8 mouse cellular contexts compared by ENCODE assay signal in the genomic region with DNA sequence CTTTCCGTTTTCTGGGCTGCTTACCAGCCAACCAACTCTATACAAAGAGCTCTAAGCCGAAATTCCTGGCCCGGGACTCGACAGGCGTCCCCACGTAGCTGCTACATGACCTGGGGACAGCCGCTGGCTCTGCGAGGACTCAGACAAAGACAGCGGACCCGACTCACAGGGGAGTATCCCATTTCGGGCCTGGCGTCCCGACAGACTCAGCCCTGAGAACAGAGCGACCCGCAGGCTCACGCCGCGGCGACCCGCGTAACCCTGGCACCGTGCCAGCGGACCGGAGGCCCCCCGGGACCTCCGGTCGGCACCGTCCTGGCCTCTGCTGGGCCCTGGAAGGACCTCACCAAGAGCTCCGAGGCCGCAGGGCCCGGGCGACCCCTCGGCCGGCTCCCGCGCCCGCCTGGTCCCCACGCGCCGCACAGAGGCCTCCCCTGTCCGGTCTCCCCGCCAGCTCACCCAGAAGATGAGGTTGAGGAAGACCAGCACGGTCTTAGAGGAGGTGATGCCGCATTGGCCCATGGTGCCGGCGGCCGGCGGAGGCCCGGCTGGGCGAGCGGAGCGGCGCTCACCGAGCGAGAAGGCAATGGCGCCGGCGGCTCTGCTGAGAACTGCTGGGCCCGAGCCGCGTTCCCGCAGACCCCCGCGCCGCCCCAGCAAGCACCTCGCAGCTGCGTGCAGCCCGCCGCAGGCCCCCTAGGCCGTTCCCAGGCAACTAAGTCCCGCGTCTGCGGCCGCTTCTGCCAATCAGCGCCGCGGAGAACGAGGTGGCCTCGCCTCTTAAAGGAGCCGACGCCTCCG. TPM values are rescaled to one million over a fixed set of nuclear protein-coding genes. Genes with fewer than 3 reads are reported as not detected.
DNase-seq lines count a peak whose midpoint lies in the region; ATAC-seq and TF ChIP-seq lines count a peak whose summit lies in the region.

No protein-coding gene starts in this region.

- H3K27me3 ChIP-seq in cerebellum, adult 2 months (ENCODE audit: control insufficient read depth, insufficient read depth, low read length): no peaks in the 10 kb centered on the region
- no peaks in the 10 kb centered on the region for H3K27me3 ChIP-seq in lung, embryonic 15.5 days
- H3K27me3 ChIP-seq in thymus, adult 2 months (ENCODE audit: control insufficient read depth, insufficient read depth, low read length): no peaks in the 10 kb centered on the region

- H3K4me3 ChIP-seq in cerebellum, adult 2 months (replicated peaks; ENCODE audit: insufficient read depth, low read depth, low read length): peak overlapping the region; percentile 74
- H3K4me3 ChIP-seq in lung, embryonic 15.5 days: peak overlapping the region; percentile 80
- peak overlapping the region; percentile 90 for H3K4me3 ChIP-seq in thymus, adult 2 months (ENCODE audit: control insufficient read depth, insufficient read depth, low read length)

- no peaks in the 10 kb centered on the region for H3K36me3 ChIP-seq in lung, embryonic 15.5 days
- H3K36me3 ChIP-seq in thymus, adult 2 months (ENCODE audit: control insufficient read depth, insufficient read depth, low read length): no peaks in the 10 kb centered on the region

- WGBS in cerebellum, adult 2 months: under 1% methylated on average over 82 of the region's 82 CpGs
- WGBS in lung, embryonic 15.5 days: under 1% methylated on average over 82 of the region's 82 CpGs
- WGBS in thymus, adult 2 months: under 1% methylated on average over 81 of the region's 82 CpGs

- peak overlapping the region; percentile 78 for H3K27ac ChIP-seq in cerebellum, adult 2 months (ENCODE audit: insufficient read depth, low read length)
- H3K27ac ChIP-seq in lung, embryonic 15.5 days: peak overlapping the region; percentile 90
- H3K27ac ChIP-seq in thymus, adult 2 months (ENCODE audit: control insufficient read depth, insufficient read depth, low read length): no peak overlapping the region

- DNase-seq in MEL-GATA-1-ER (ENCODE audit: extremely low read depth, low read depth): peak; percentile 46
- peak; percentile 91 to 92 for DNase-seq in cerebellum, adult 2 months
- DNase-seq in forelimb bud, embryonic 11.5 days (ENCODE audit: low read depth, low spot score): peak; percentile 89
- peak; percentile 67 for DNase-seq in layer of hippocampus, adult 9-10 months (ENCODE audit: low spot score)
- DNase-seq in ovary, adult 18-20 months (ENCODE audit: low spot score): peak; percentile 83
- peak; percentile 87 for DNase-seq in thymus, adult 2 months

- no peaks in the 10 kb centered on the region for H3K9me3 ChIP-seq in lung, embryonic 15.5 days

- peak overlapping the region; percentile 83 for H3K9ac ChIP-seq in lung, embryonic 15.5 days

- no peak for TF ChIP-seq CTCF in cerebellum, adult 2 months (IDR thresholded peaks at IDR 0.05; ENCODE audit: borderline replicate concordance, insufficient read depth, low read depth, low read length)
- TF ChIP-seq CTCF in thymus, adult 2 months (IDR thresholded peaks at IDR 0.05; ENCODE audit: borderline replicate concordance, control insufficient read depth, extremely low read depth, insufficient read depth, low read length, poor library complexity): 0 out of 2 replicates have a peak, but pooled peaks have one; percentile 54

- H3K4me1 ChIP-seq in cerebellum, adult 2 months (ENCODE audit: control insufficient read depth, insufficient read depth, low read length): no peaks in the 10 kb centered on the region; the same call in 1 of the 2 replicates
- H3K4me1 ChIP-seq in lung, embryonic 15.5 days: peaks cover 37% of the 10 kb centered on the region
- H3K4me1 ChIP-seq in thymus, adult 2 months (replicated peaks; ENCODE audit: control insufficient read depth, insufficient read depth, low read length): no peaks in the 10 kb centered on the region

- peak; percentile 92 to 93 for ATAC-seq in hematopoietic stem cell, adult 5-6 weeks (replicated peaks in 1 of 2; ENCODE audit: insufficient read depth in 1 of 2, low FRiP score in 2 of 2, low TSS enrichment in 1 of 2, low read depth in 1 of 2, poor library complexity in 2 of 2, severe bottlenecking in 2 of 2)
- ATAC-seq in lung, embryonic 15.5 days (ENCODE audit: borderline replicate concordance, extremely low read depth, low FRiP score, low TSS enrichment): peak; percentile 97

- H3K4me2 ChIP-seq in lung, embryonic 15.5 days: peak overlapping the region; percentile 59

- peak; percentile 57; the same call in 1 of the 2 replicates for TF ChIP-seq POLR2A in cerebellum, adult 2 months (IDR thresholded peaks at IDR 0.05; ENCODE audit: borderline replicate concordance, insufficient read depth, low read length)
- TF ChIP-seq POLR2A in thymus, adult 2 months (IDR thresholded peaks at IDR 0.05; ENCODE audit: control insufficient read depth, extremely low read depth, insufficient read depth, low read length, poor library complexity): 0 out of 2 replicates have a peak, but pooled peaks have one; percentile 19

RNA-seq across cellular contexts. Expression of a gene that starts 4.7 kb away (rescaled TPM):
- 515 and 542 TPM in 2 replicates for polyA plus RNA-seq in cerebellum, adult 2 months (2012; rRNA removed)
- 91.3 and 100 TPM in 2 replicates for total RNA-seq in hematopoietic stem cell, adult 5-6 weeks (2017)
- polyA plus RNA-seq in lung, embryonic 15.5 days (2015; fragmentation: Nextera tagmentation; extraction: Ambion mirVana): 468 TPM in 2 replicates
- polyA plus RNA-seq in thymus, adult 2 months (2012; rRNA removed): 120 and 146 TPM in 2 replicates
